14 mouse cellular contexts compared by ENCODE assay signal in the genomic region with DNA sequence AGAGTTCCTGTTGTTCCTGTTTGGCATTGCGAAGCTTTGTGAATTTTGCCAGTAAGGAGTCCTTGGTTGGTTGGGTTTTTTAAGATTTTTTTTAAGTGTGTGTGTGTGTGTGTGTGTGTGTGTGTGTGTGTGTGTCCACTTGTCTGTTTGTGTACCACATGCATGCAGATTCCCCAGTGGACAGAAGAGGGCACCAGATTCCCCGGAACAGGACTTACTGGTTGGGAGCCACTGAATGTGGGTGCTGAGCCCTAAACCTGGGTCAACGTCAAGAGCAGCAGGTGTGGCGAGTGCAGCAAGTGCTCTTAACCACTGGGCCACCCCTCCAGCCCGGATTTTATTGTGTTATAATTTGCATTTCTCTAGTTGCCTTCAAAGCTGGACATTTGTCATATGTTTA. TPM values are rescaled to one million over a fixed set of nuclear protein-coding genes. Genes with fewer than 3 reads are reported as not detected.
DNase-seq lines count a peak whose midpoint lies in the region; ATAC-seq and TF ChIP-seq lines count a peak whose summit lies in the region.
"Had no signal": no experiment of that assay in that cellular context is flagged by ENCODE, and none has a peak within 500 bp of the region (broad histone marks: within the 10 kb centered on the region; RNA-seq: fewer than 3 reads in every experiment).

No protein-coding gene starts in this region.

- H3K27me3 ChIP-seq in lung, postnatal 0 days (replicated peaks; ENCODE audit: insufficient read depth, low read length) = no peaks in the 10 kb centered on the region
- H3K27me3 ChIP-seq: megakaryocyte, embryonic 14.5 days had no signal

- no peaks in the 10 kb centered on the region for H3K9me3 ChIP-seq in lung, postnatal 0 days (ENCODE audit: low read length)
- H3K9me3 ChIP-seq: megakaryocyte, embryonic 14.5 days had no signal

- peak; percentile 43 for TF ChIP-seq CTCF in lung, postnatal 0 days (IDR thresholded peaks at IDR 0.05)

- no peak overlapping the region for H3K9ac ChIP-seq in lung, postnatal 0 days (replicated peaks; ENCODE audit: low read depth)

- no peak for ATAC-seq in CD4-positive, CD25-positive, alpha-beta regulatory T cell, adult 4 months
- no peak for ATAC-seq in lung, postnatal 0 days
- peak; percentile 47; the same call in 1 of the 2 replicates for ATAC-seq in megakaryocyte progenitor cell, adult 5-6 weeks (replicated peaks; ENCODE audit: poor library complexity)
- ATAC-seq: intestine, embryonic 16.5 days had no signal

- peak; percentile 31 for DNase-seq in CD4-positive, CD25-positive, alpha-beta regulatory T cell, adult 2 months (ENCODE audit: low read depth, low spot score)
- no peak for DNase-seq in lung, postnatal 0 days (ENCODE audit: low spot score)
- no peak for DNase-seq in lung, postnatal 36 days
- DNase-seq in NIH3T3 (ENCODE audit: low read depth) = peak; percentile 37
- DNase-seq in adrenal gland, adult 18-20 months (ENCODE audit: low spot score in 2 of 2) = no peak
- DNase-seq in c-Kit-positive CD71-positive TER-119-positive erythroid progenitor cells, embryonic 14.5 days (ENCODE audit: low spot score) = no peak
- DNase-seq: cerebellum, adult 8-10 months; heart, adult 18-20 months; lung, adult 18-20 months; right cerebral cortex, postnatal 14 days had no signal

- H3K27ac ChIP-seq in lung, postnatal 0 days (ENCODE audit: low read length) = no peak overlapping the region

- 0 out of 2 replicates have a peak, but pooled peaks cover 3% of the 10 kb centered on the region for H3K4me1 ChIP-seq in lung, postnatal 0 days (ENCODE audit: insufficient read depth, low read depth, low read length)

- H3K36me3 ChIP-seq in lung, postnatal 0 days (ENCODE audit: insufficient read depth, low read length) = no peaks in the 10 kb centered on the region

- 84% methylated on average over 5 of the region's 5 CpGs for WGBS in lung, postnatal 0 days

- TF ChIP-seq EP300 in lung, postnatal 0 days (IDR thresholded peaks at IDR 0.05) = no peak

- H3K4me3 ChIP-seq in lung, postnatal 0 days (ENCODE audit: low read depth, low read length) = no peak overlapping the region
- H3K4me3 ChIP-seq: megakaryocyte, embryonic 14.5 days had no signal

- no peak overlapping the region for H3K4me2 ChIP-seq in lung, postnatal 0 days (replicated peaks; ENCODE audit: low read depth, low read length)

RNA-seq across cellular contexts. Expression of a gene that starts 5.4 kb away (rescaled TPM):
- 1 to 10 TPM; 6.4 to 7.6 TPM for polyA plus RNA-seq in CD4-positive, CD25-positive, alpha-beta regulatory T cell, adult 4 months (2017; shearing (Covaris generic))
- polyA plus RNA-seq in lung, postnatal 0 days (2015; fragmentation: Nextera tagmentation; extraction: Ambion mirVana) = 8.9 and 9.4 TPM in 2 replicates
- total RNA-seq in megakaryocyte progenitor cell, adult 5-6 weeks (2015) = 11.1 and 17.4 TPM in 2 replicates
- 10.1 and 19.7 TPM in 2 replicates for total RNA-seq in megakaryocyte progenitor cell, adult 5-6 weeks (2017)
- 10 to 100 TPM; 11.7 to 14.5 TPM for total RNA-seq in adrenal gland, adult 18-20 months (2021)

Comparison
In these comparisons a context has a peak if more than half of its experiments do, and no peak if none do; other contexts are left out.
1. DNase-seq: peak in CD4-positive, CD25-positive, alpha-beta regulatory T cell, adult 2 months (single experiment) and NIH3T3 (single experiment); none in lung, postnatal 0 days (single experiment), lung, postnatal 36 days (single experiment), adrenal gland, adult 18-20 months (0 of 2) and c-Kit-positive CD71-positive TER-119-positive erythroid progenitor cells, embryonic 14.5 days (single experiment).